Mouse (Mus musculus): ENCODE results near the gene Plk5.

GRCm38 (mm10) chr10:80355431-80355830 lies 828 bp upstream of the Plk5 start:
- TF ChIP-seq CTCF (IDR thresholded peaks at IDR 0.05; ENCODE audit: extremely low read depth, insufficient read length, insufficient replicate concordance, low read depth, low read length): no peak
- TF ChIP-seq POLR2A (IDR thresholded peaks at IDR 0.05; ENCODE audit: low read depth, low read length): no peak
